Mouse (Mus musculus): Measurements from ENCODE around the gene Hk3.

DNA sequence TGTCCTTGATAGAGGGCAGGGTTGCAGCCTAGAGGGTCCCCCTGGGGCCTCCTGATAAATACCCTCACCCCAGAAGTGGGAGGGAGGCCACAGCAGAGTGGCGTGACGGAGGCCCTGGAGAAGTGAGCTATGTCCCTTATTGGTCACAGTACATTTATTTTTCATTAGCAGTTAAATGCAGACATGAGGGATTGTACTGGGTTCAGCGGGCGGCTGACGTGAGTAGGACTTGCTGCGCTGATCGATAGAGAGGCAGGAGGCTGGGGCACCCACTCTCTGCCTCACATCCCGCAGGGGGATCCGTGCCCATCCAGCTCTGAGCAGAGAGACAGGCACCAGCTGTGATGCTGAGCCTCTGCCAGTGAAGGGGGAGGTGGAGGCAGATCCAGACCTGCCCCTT lies 33.8 kb downstream of the Hk3 start:
- no peak for TF ChIP-seq CTCF (IDR thresholded peaks at IDR 0.05; ENCODE audit: low read depth, low read length)
- TF ChIP-seq POLR2A (IDR thresholded peaks at IDR 0.05; ENCODE audit: insufficient read depth, low read length) = no peak
- TF ChIP-seq EP300 (IDR thresholded peaks at IDR 0.05; ENCODE audit: insufficient read depth, low read depth, low read length) = no peak
